Mouse (Mus musculus) ES-Bruce4 (cell line): Measurements from ENCODE around the gene 4930452B06Rik. TPM values are rescaled to one million over a fixed set of nuclear protein-coding genes. Genes with fewer than 3 reads are reported as not detected.

ENCODE experiments used
- H3K27ac ChIP-seq: 2 replicates; pipeline ENCODE4 v1.5.1; 2012; ENCODE audit warnings: low read length, inconsistent platforms; ENCODE audit not compliant: insufficient read depth
- H3K27me3 ChIP-seq: 2 replicates; pipeline ENCODE4 v1.6.1; 2012; ENCODE audit warnings: mild to moderate bottlenecking, low read length, inconsistent platforms; ENCODE audit not compliant: control insufficient read depth, poor library complexity, insufficient read depth, severe bottlenecking
- H3K36me3 ChIP-seq: 2 replicates; pipeline ENCODE4 v1.6.1; 2012; ENCODE audit warnings: inconsistent platforms, mild to moderate bottlenecking, low read length, moderate library complexity; ENCODE audit not compliant: control insufficient read depth, poor library complexity, insufficient read depth, severe bottlenecking
- H3K4me1 ChIP-seq: one replicate; pipeline ENCODE4 v1.8.1; 2011; ENCODE audit warnings: low read length; ENCODE audit not compliant: control insufficient read depth, insufficient read depth
- H3K4me3 ChIP-seq: 2 replicates; pipeline ENCODE4 v1.5.1; 2011; ENCODE audit warnings: low read depth, mild to moderate bottlenecking, low read length
- H3K9ac ChIP-seq: 2 replicates; pipeline ENCODE4 v1.6.1; 2012; ENCODE audit warnings: low read depth, mild to moderate bottlenecking, inconsistent platforms; ENCODE audit not compliant: poor library complexity, severe bottlenecking
- H3K9me3 ChIP-seq: replicated peaks from 2 replicates; pipeline ENCODE4 v1.6.1; 2012; ENCODE audit warnings: mild to moderate bottlenecking, low read length, inconsistent platforms; ENCODE audit not compliant: control insufficient read depth, poor library complexity, insufficient read depth, severe bottlenecking
- CTCF ChIP-seq: IDR thresholded peaks from one replicate; pipeline ENCODE4 v1.8.1; 2011; ENCODE audit warnings: low read depth, low read length
- EP300 ChIP-seq: IDR thresholded peaks from 2 replicates; pipeline ENCODE4 v1.6.1; 2011; ENCODE audit warnings: low read depth, low read length; ENCODE audit not compliant: insufficient read depth
- POLR2A ChIP-seq: IDR thresholded peaks from one replicate; pipeline ENCODE4 v1.8.1; 2011; ENCODE audit warnings: low read length; ENCODE audit not compliant: insufficient read depth
- polyA plus RNA-seq: library from polyadenylated mRNA; stranded (reverse); fragments of >200 nt; gene quantifications from 2 replicates; pipeline ENCODE4 v1.2.4, GENCODE M21; 2011; ENCODE audit warnings: low read depth; ENCODE audit not compliant: missing spikeins, insufficient read depth, insufficient read length

4930452B06Rik gene
- polyA plus RNA-seq, 1 experiment = 16.5 TPM

DNA sequence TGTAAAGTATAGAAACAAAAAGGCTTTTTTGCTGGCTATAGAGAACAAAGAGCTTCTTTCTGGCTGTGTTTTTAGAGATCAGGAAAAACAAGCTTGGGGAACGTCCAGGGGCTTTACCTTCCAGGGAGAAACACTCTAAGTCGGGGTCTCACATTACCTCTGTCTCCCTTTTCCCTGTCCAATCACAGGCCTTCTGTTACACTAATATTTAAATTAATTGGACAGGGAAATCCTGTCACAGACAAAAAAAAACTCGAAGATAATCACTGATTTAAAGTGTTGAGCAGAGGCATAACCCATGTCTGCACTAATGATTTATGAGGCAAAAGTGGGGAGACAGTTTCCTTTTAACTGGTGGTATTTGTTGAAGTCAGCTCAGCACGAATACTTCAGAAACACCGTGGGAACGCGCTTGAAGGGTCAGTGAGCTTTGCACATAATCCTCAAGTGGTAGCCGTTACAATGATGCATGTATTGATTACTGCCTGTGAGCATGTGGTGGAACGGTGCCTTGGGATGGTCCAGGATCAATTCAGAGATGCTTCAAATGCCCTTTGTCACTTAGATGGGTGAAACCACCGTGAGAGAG, 244.7 kb downstream of the 4930452B06Rik start:
- no peak for TF ChIP-seq EP300
- no peak for TF ChIP-seq POLR2A
- TF ChIP-seq CTCF = no peak
- H3K4me1 ChIP-seq = no peaks in the 10 kb centered on the region
- H3K27ac ChIP-seq = no peak overlapping the region
- no peak overlapping the region for H3K9ac ChIP-seq
- H3K36me3 ChIP-seq = no peaks in the 10 kb centered on the region
- no peak overlapping the region for H3K4me3 ChIP-seq
- no peaks in the 10 kb centered on the region for H3K27me3 ChIP-seq
- H3K9me3 ChIP-seq = no peaks in the 10 kb centered on the region

DNA sequence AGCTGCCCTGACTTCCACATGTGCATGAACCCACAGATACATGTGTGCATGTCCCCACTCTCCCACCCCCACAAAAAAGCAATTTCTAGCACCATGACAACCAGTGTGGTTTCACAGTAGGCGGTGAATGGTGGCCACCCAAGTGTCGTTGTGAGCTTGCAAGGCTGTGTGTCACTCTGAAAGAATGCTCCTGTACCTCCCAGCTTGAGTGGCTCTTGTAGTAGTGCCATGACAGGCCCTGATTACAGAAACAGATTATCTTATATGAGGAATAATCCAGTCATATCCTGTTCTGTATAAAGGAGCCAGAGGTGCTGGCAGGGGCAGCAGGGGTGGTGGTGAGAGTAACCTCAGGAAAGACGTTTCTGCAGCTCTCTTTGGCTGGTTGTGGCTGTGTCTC, 247.4 kb downstream of the 4930452B06Rik start:
- TF ChIP-seq POLR2A (no peak), EP300 (no peak), CTCF (no peak)
- Histone ChIP-seq H3K36me3 (no peaks in the 10 kb centered on the region), H3K4me1 (no peaks in the 10 kb centered on the region), H3K27ac (no peak overlapping the region), H3K27me3 (no peaks in the 10 kb centered on the region), H3K9ac (no peak overlapping the region), H3K4me3 (no peak overlapping the region), H3K9me3 (no peaks in the 10 kb centered on the region)

DNA sequence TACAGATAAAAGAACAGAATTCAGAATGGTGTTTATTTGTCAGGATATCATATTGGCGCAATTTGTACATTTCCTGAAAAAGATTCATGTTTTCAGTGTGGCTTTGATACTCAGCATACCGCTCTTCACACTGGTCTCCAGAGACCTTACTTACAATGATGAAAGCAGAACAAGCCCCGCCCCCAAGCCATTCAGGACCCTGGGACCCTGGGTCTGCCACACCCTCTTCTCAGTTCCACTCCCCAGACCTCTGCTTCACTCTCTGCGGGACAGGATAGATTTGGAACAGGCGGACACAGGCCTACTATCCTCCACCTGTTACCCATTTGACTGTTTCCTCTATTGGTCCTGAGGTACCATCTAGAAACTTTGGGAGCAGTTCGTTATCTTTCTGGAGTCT, 260.1 kb downstream of the 4930452B06Rik start:
- no peak for TF ChIP-seq POLR2A
- 0 out of 2 replicates have a peak, but pooled peaks have one; percentile 21 for TF ChIP-seq EP300
- Histone ChIP-seq H3K9ac (no peak overlapping the region), H3K27ac (no peak overlapping the region), H3K9me3 (no peaks in the 10 kb centered on the region), H3K36me3 (no peaks in the 10 kb centered on the region), H3K4me3 (no peak overlapping the region), H3K27me3 (no peaks in the 10 kb centered on the region), H3K4me1 (peaks cover 4% of the 10 kb centered on the region)

DNA sequence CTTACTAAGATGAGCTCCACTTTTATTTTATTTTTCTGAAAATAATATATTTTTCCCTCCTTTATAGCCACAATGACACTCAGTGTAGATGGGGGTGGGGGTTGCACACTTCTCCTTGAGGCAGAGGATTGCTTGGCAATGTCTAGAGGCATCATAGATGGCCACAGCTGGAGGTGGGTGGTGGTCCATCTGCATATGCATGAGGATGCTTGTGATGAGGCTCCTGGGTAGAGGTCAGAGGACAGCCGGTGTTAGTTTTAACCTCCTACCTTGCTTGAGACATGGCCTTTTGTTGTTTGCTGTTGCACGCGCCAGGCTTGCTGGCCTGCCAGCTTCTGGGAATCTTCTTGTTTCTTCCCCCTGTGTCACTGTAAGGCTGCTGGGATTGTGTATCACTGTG, 262.7 kb downstream of the 4930452B06Rik start:
- H3K4me1 ChIP-seq = peaks cover 4% of the 10 kb centered on the region
- H3K27ac ChIP-seq = peak overlapping the region; percentile 20; the same call in 1 of the 2 replicates
- no peaks in the 10 kb centered on the region for H3K27me3 ChIP-seq
- H3K4me3 ChIP-seq = no peak overlapping the region
- no peaks in the 10 kb centered on the region for H3K36me3 ChIP-seq
- no peak overlapping the region for H3K9ac ChIP-seq
- H3K9me3 ChIP-seq = no peaks in the 10 kb centered on the region
- peak; percentile 100 for TF ChIP-seq EP300
- no peak for TF ChIP-seq POLR2A
- no peak for TF ChIP-seq CTCF

DNA sequence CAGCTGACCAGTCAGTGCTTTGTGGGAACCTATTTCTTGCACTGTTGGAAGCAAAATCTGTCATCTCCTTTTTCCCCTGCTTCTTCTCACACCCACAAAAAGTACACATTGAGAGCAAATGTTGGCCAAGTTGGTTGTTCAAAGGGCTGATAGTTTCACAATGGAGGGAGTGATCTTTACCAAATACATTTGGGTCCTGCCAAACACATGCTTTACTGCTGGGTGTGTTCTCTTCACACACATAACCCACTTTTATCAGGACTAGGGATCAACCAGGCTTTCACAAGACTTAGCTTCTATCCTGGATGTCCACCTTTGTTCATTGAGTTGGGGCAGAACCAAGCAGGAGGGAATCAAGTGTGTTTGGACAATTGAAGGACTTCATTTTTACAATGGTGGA, 267.5 kb downstream of the 4930452B06Rik start:
- Histone ChIP-seq H3K27me3 (no peaks in the 10 kb centered on the region), H3K36me3 (no peaks in the 10 kb centered on the region), H3K9me3 (no peaks in the 10 kb centered on the region), H3K27ac (no peak overlapping the region), H3K4me1 (peaks cover 4% of the 10 kb centered on the region), H3K9ac (no peak overlapping the region), H3K4me3 (no peak overlapping the region)
- TF ChIP-seq POLR2A = no peak
- TF ChIP-seq EP300 = no peak
- TF ChIP-seq CTCF = no peak

DNA sequence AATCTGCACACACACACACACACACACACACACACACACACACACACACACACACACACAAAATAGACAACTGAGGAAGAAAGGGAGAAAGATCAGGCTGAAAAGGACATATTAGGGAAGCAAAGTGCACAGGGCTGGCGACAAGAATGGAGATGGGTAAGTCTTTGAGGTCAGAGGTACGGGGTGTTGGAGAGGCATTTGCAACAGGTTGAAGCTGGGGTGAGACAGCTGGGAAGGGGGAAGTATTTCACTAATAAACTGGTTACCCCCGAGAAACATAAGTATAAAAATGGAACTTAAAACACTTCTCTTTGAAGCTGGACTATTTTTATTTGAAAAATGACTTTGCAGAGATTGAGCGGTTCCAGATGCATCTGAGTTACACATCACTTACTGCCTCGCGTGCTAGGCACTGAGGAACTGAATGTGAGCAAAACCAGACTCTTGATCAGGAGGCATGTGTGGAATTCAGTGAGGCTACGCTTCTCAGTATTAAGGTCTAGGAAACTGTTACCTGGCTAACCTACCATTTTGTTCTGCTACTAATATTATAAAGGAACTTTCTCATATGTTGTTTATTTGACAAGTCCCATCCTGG, 270.3 kb downstream of the 4930452B06Rik start:
- H3K9ac ChIP-seq = no peak overlapping the region
- H3K27ac ChIP-seq = no peak overlapping the region
- TF ChIP-seq POLR2A (no peak), EP300 (no peak), CTCF (no peak)
- H3K4me3 ChIP-seq = no peak overlapping the region
- no peaks in the 10 kb centered on the region for H3K9me3 ChIP-seq
- no peaks in the 10 kb centered on the region for H3K36me3 ChIP-seq
- no peaks in the 10 kb centered on the region for H3K4me1 ChIP-seq
- no peaks in the 10 kb centered on the region for H3K27me3 ChIP-seq
